Mouse (Mus musculus) testis, adult 2 months (tissue): ENCODE results near the gene Ubfd1.

Source experiments
- CTCF ChIP-seq: fragments of 200-500 bp; IDR thresholded peaks from 2 replicates; pipeline ENCODE4 v1.5.1; 2012; ENCODE audit warnings: low read depth, mild to moderate bottlenecking, inconsistent platforms, low read length, moderate library complexity; ENCODE audit not compliant: control insufficient read depth, insufficient read depth, insufficient replicate concordance
- POLR2A ChIP-seq: fragments of 200-500 bp; IDR thresholded peaks from 2 replicates; pipeline ENCODE4 v1.6.1; 2012; ENCODE audit warnings: low read depth, mild to moderate bottlenecking, inconsistent platforms, low read length, moderate library complexity; ENCODE audit not compliant: control insufficient read depth

- TF ChIP-seq POLR2A (no peak), CTCF (no peak)
Measured at GRCm38 (mm10) chr7:122033371-122033770, 33.6 kb upstream of the Ubfd1 start.
